Mouse (Mus musculus) brain, embryonic 18.5 days (tissue): Measurements from ENCODE around the gene Zdhhc5.

Source experiments
- DNase-seq: peaks from one replicate; pipeline ENCODE4 v3.0.0-alpha.2; 2012; ENCODE audit warnings: low read depth, low spot score

The Zdhhc5 gene

DNA sequence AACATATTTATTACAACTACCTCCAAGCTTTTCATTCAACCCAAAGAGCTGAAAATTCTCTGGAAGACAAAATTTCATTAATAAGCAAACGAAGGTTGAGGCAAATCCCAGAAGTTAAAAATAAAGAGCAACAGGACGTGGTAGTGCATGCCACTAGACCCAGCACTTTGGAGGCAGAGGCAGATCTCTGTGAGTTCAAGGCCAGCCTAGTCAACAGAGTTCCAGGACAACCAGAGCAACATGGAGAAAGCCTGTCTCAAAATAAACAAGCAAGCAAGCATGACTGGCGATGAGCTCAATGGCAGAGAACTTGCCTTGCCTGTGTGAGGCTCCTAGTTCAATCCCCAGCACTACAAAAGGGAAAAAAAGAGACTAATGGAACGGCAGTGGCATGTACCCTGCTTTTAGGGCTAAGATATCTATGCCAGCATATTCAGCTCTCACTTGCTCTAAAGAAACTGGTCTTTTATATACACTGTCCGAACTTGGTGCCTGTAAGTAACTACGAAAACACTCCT, 67.9 kb downstream of the Zdhhc5 start:
- no peak for DNase-seq

DNA sequence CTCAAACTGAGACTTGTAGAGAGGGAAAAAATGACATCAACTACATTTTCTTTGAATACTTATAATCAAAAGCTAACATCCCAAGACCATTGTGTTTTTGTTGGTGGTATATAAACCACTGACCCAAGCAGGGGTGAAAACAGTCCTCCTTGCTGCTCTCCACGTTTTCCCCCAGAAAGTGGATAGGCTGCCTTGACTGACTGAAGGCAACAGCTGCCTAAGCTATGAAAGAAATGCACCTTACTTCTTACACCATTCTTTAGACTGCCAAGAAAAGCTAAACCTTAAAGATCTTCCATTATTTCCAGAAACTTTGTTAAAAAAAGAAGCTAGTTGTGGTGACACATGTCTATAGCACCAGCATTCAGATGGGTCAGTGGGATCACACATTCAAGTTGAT, 68.8 kb downstream of the Zdhhc5 start:
- DNase-seq = no peak

DNA sequence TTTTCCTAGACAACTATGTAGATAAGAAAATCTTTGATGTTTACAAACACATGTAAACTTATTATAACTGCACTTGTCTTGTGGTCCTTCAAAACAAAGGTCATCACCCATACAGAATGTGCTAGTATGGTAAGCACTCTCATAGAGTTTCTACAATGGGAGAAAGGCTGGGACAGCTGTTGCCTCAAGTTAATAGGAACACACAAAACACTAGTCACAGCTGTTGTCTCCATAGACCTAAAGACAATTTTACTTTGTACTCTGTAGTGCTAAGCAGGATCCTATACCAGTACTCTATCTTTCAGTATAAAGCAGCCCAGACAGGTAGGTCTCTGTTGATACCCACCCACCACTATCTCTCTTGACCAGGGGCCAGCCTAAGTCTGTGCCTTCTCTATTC, 74.1 kb downstream of the Zdhhc5 start:
- DNase-seq = no peak

DNA sequence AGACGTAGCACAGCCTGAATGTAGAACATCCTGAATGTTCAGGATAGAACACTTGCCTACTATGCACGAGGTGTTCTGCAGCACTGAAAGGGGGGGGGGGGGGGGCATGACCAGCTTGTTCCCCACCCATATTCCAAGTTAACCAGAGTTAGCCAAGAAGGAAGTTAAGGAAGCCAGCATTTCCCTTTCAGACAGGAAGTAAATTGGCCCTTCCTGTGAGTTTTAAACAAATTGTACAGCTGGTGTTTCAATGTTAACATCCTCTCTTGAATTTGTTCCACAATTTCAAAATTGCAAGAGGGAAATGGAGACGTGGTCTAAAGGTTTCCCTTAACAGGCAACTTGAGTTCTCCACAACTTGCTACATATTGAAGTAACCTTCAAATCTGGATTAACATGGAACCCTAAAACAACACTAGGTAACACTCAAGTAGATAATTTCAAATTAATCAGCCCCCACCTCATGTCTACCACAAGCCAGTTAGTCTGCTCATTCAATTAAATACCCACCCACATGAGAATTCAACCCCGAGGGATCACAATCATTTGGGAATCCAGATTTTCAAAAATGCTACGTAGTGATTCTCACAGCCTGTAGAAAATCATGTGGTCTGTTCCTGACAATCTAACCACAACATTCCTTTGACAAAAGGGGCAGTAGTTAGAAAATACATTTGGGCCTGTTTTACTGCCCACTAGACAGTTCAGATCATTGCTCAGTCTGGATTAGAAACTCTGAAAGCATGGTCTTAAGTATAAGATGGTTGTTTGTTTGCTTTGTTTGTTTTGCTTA, 76.4 kb downstream of the Zdhhc5 start:
- no peak for DNase-seq
